Mouse (Mus musculus) intestine, embryonic 15.5 days (tissue): ENCODE results near the gene Ets1. TPM values are rescaled to one million over a fixed set of nuclear protein-coding genes. Genes with fewer than 3 reads are reported as not detected.

Source experiments
- ATAC-seq: fragments of 200-750 bp; cut with Nextera tagmentation; 2 replicates; pipeline ENCODE4 v1.8.0; 2017; ENCODE audit warnings: moderate TSS enrichment, moderate library complexity
- H3K27ac ChIP-seq: fragments of 300-500 bp; sonication (generic); 2 replicates; pipeline ENCODE4 v1.5.1; 2015; ENCODE audit warnings: mild to moderate bottlenecking, inconsistent platforms
- H3K27me3 ChIP-seq: fragments of 300-500 bp; sonication (generic); replicated peaks from 2 replicates; pipeline ENCODE4 v1.6.1; 2015; ENCODE audit warnings: inconsistent platforms
- H3K36me3 ChIP-seq: fragments of 300-500 bp; sonication (generic); 2 replicates; pipeline ENCODE4 v1.6.1; 2015; ENCODE audit warnings: inconsistent platforms
- H3K4me1 ChIP-seq: fragments of 300-500 bp; sonication (generic); replicated peaks from 2 replicates; pipeline ENCODE4 v1.6.1; 2015; ENCODE audit warnings: inconsistent platforms
- H3K4me2 ChIP-seq: fragments of 300-500 bp; sonication (generic); replicated peaks from 2 replicates; pipeline ENCODE4 v1.6.1; 2015; ENCODE audit warnings: mild to moderate bottlenecking, inconsistent platforms
- H3K4me3 ChIP-seq: fragments of 300-500 bp; sonication (generic); replicated peaks from 2 replicates; pipeline ENCODE4 v1.5.1; 2015; ENCODE audit warnings: inconsistent platforms
- H3K9ac ChIP-seq: fragments of 300-500 bp; sonication (generic); 2 replicates; pipeline ENCODE4 v1.6.1; 2015; ENCODE audit warnings: inconsistent platforms
- H3K9me3 ChIP-seq: fragments of 300-500 bp; sonication (generic); 2 replicates; pipeline ENCODE4 v1.6.1; 2016; ENCODE audit warnings: inconsistent platforms
- WGBS: fragments of 180-500 bp; shearing (Covaris S2); methylation state at CpG from one replicate; pipeline ENCODE4 v1.1.7; 2015; 5-methylcytosine and 5-hydroxymethylcytosine counted together
- polyA plus RNA-seq: library from polyadenylated mRNA; unstranded; fragments of >200 nt; fragmentation: Nextera tagmentation; extraction: Ambion mirVana; gene quantifications from 2 replicates; pipeline ENCODE4 v1.2.1, GENCODE M21; 2015

The Ets1 gene
- polyA plus RNA-seq, 1 experiment from 2014 or later = 43.0 TPM

DNA sequence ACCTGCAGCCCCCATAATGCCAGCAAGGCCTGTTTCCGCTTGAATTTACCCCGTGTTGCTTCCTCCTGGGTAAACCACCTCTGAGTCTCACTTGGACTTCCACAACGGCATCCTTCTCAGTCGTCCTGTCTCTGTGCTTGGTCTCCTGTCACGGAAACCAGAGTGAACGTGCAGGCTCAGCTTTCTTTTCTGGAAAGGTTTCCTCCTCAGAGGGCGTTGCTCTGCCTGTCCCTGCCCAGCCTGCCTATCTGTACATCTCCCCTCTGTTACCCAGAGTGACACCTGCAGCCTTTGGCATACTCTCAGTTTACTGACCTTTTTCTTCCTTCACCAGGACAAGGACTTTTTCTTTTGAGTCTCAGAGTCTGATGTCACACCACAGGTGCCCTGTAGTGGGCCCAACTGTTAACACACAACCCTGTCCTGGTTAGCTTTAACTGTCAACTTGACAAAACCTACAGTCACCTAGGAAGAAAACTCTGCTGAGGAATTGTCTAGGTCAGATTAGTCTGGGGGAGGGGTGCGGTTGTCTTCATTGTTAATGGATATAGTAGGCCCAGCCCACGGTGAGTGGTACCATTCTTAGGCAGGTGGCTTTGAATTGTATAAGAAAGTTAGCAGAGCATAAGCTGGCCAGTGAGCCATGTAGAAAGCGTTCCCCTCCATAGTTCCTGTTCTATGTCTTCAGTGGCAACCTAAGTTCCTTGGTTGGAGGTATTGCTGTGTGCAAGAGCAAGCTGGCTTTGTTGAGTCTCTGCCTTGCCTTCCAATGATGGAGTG, 27.0 kb upstream of the Ets1 start:
- Histone ChIP-seq H3K36me3 (no peaks in the 10 kb centered on the region), H3K4me2 (no peak overlapping the region), H3K9ac (no peak overlapping the region), H3K27ac (no peak overlapping the region), H3K9me3 (no peaks in the 10 kb centered on the region), H3K4me3 (no peak overlapping the region), H3K27me3 (no peaks in the 10 kb centered on the region), H3K4me1 (peaks cover 4% of the 10 kb centered on the region; the same call in 1 of the 2 replicates)
- 82% methylated on average over 10 of the region's 10 CpGs for WGBS
- no peak for ATAC-seq

DNA sequence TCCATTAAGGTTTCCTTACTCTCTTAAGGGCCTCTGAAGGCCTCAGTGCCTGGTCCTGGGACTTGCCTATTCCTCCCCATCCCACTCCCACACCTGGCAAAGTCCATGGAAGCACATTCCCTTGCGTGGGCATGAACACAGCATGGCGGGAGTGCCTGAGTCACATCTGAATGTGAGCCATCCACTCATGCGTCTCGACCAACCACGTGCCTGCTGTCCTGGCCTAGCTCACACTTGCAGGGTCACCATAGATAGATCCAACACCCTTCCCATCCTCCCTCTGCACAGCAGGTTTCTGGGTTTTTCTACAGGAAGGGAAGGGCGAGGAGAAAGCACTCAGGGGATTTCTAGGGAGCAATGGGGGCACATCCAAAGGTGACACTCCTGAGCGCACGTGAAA, 25.8 kb upstream of the Ets1 start:
- Histone ChIP-seq H3K4me1 (peaks cover 4% of the 10 kb centered on the region; the same call in 1 of the 2 replicates), H3K9ac (no peak overlapping the region), H3K27ac (no peak overlapping the region), H3K27me3 (no peaks in the 10 kb centered on the region), H3K36me3 (no peaks in the 10 kb centered on the region), H3K4me2 (no peak overlapping the region), H3K9me3 (no peaks in the 10 kb centered on the region), H3K4me3 (no peak overlapping the region)
- 88% methylated on average over 8 of the region's 8 CpGs for WGBS
- ATAC-seq = no peak

DNA sequence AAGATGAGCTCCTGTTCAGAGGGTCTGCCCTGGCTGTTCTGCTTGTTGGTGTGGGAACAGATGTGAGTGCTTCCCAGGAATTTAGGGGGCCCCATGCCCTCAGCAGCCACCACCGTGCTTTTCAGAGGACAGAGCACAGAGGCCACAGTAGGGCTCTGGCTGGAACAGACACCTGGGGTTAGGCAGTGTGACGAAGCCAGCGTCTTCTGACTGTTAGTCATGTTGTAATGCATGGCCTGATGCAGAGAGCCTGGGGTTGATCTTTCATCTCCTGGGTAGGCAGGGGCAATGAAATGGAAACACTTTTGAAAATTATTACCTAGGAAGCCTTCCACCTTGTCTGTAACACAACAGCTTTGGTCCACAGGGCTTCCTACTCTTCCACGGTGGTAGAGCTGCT, 25.4 kb upstream of the Ets1 start:
- H3K27ac ChIP-seq = no peak overlapping the region

DNA sequence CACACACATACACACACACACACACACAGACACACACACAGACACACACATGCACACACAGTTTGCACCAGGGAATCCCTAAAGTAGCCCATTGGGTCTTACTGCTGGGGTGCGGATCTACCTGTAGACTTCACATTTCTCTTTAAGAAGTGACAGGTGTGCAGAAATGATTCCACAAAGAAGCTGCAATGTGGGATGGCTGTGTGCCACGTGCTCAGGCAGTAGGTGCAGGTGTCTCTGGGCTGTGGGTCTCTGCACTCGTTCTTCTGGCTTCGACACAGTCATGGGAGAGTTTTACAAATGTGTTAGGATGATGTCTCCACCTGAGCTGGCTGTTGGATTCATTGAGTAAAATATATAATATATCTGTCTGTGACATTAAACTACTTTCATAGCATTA, 24.7 kb upstream of the Ets1 start:
- H3K9me3 ChIP-seq = no peaks in the 10 kb centered on the region
- no peaks in the 10 kb centered on the region for H3K36me3 ChIP-seq
- H3K4me3 ChIP-seq = no peak overlapping the region
- no peak for ATAC-seq
- no peak overlapping the region for H3K27ac ChIP-seq
- peaks cover 4% of the 10 kb centered on the region; the same call in 1 of the 2 replicates for H3K4me1 ChIP-seq
- no peaks in the 10 kb centered on the region for H3K27me3 ChIP-seq
- no peak overlapping the region for H3K9ac ChIP-seq
- 91% methylated on average over 4 of the region's 4 CpGs for WGBS
- H3K4me2 ChIP-seq = no peak overlapping the region

More for the DNA sequence above, 25.4 kb upstream of the Ets1 start:
- H3K4me3 ChIP-seq = no peak overlapping the region
- no peak overlapping the region for H3K9ac ChIP-seq
- ATAC-seq = no peak
- H3K27me3 ChIP-seq = no peaks in the 10 kb centered on the region
- H3K9me3 ChIP-seq = no peaks in the 10 kb centered on the region
- WGBS = 75% methylated on average over 4 of the region's 4 CpGs
- H3K36me3 ChIP-seq = no peaks in the 10 kb centered on the region
- peaks cover 4% of the 10 kb centered on the region; the same call in 1 of the 2 replicates for H3K4me1 ChIP-seq
- no peak overlapping the region for H3K4me2 ChIP-seq

DNA sequence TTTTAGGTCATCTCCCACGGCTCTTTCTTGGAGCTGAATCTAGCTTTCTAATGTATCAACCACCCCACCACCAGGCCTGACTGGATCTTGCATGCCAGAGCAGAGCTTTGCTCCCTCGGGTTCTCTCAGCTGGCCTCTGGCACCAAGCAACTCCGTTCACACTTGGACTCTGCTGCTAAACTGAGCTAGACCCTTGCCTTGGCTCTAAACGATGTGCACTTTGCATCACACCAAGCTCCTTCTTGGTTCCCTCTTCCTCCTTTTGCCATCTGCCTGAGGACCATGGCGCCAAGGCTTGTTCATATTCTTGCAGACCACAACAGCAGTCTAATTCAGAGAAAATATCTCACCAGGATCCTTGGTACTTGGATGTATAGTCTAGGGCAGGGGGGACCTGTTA, 23.6 kb upstream of the Ets1 start:
- 85% methylated on average over 5 of the region's 5 CpGs for WGBS
- Histone ChIP-seq H3K4me1 (peaks cover under 1% of the 10 kb centered on the region; the same call in 1 of the 2 replicates), H3K36me3 (no peaks in the 10 kb centered on the region), H3K9me3 (no peaks in the 10 kb centered on the region), H3K27me3 (no peaks in the 10 kb centered on the region), H3K4me3 (no peak overlapping the region), H3K9ac (no peak overlapping the region), H3K4me2 (no peak overlapping the region), H3K27ac (no peak overlapping the region)
- ATAC-seq = no peak

DNA sequence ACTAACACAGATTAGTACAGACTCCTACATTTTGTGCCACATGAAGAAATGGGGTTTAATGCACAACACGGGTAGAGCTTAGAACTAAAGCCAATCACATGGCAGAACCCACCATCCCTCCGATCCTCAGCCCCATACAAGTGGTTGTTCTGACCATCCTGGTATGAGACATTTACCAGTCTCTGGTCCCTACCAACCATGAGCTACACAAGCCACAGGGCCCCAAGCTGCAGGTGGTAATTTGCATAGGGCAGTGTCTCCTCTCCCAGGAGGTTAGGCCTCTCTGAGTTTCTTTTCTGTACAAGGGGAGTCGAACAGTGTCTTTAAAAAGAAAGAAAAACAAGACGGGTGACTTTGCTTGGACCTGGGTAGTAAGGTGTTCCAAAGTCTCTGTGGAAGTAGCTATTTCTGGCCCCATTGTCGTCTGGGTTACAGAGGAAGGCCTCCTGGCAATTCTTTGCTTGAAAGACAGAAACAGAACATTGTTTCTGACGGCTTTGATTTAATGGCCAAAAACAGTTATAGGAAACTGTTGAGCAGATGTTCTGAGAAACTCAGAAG, 23.1 kb upstream of the Ets1 start:
- Histone ChIP-seq H3K27ac (no peak overlapping the region), H3K27me3 (no peaks in the 10 kb centered on the region), H3K9me3 (no peaks in the 10 kb centered on the region), H3K9ac (no peak overlapping the region), H3K4me2 (no peak overlapping the region), H3K4me3 (no peak overlapping the region), H3K36me3 (no peaks in the 10 kb centered on the region), H3K4me1 (no peaks in the 10 kb centered on the region)
- 56% methylated on average over 6 of the region's 6 CpGs for WGBS
- ATAC-seq = no peak

DNA sequence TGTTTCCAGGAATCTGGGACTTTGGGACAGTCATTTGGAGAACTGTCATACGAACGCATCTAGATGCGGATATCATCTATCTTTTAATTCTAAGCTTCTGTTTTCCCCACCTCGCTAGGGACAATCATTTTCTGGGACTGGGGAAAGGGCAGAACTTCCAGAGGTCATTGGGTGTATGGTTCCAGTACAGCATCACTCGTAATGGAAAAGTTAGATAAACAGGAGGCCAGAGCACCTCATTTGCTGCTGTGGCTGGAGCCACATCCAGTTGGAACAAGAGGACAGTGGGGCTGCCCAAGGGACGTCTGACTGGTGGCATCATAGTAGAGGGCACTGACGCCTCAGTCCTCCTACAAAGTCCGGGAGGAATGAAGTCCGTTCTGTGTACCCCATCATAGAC, 21.8 kb upstream of the Ets1 start:
- H3K9me3 ChIP-seq = no peaks in the 10 kb centered on the region
- H3K27ac ChIP-seq = no peak overlapping the region
- ATAC-seq = no peak
- 88% methylated on average over 9 of the region's 9 CpGs for WGBS
- no peak overlapping the region for H3K4me3 ChIP-seq
- H3K4me2 ChIP-seq = no peak overlapping the region
- no peak overlapping the region for H3K9ac ChIP-seq
- no peaks in the 10 kb centered on the region for H3K4me1 ChIP-seq
- no peaks in the 10 kb centered on the region for H3K36me3 ChIP-seq
- H3K27me3 ChIP-seq = no peaks in the 10 kb centered on the region

DNA sequence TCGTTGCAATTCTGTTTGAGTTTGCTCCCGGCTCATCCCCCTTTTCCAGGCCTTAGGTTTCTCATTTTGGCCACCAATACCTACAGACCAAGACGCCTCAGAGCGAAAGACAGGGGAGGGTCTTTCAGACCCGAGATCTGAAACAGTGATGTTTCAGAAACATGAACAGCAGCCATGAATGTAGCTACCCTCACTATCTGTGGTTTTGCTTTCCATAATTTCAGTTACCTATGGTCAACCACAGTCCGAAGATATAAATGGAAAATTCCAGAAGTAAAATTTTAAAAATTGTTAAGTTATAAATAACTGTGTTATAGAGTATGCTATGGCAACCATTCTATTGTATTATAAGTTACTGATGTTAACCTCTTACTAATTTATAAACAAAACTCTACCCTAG, 20.6 kb upstream of the Ets1 start:
- Histone ChIP-seq H3K4me1 (no peaks in the 10 kb centered on the region), H3K36me3 (no peaks in the 10 kb centered on the region), H3K4me2 (no peak overlapping the region), H3K27me3 (no peaks in the 10 kb centered on the region), H3K9me3 (no peaks in the 10 kb centered on the region), H3K9ac (no peak overlapping the region), H3K4me3 (no peak overlapping the region), H3K27ac (no peak overlapping the region)
- ATAC-seq = no peak
- WGBS = 88% methylated on average over 6 of the region's 6 CpGs

DNA sequence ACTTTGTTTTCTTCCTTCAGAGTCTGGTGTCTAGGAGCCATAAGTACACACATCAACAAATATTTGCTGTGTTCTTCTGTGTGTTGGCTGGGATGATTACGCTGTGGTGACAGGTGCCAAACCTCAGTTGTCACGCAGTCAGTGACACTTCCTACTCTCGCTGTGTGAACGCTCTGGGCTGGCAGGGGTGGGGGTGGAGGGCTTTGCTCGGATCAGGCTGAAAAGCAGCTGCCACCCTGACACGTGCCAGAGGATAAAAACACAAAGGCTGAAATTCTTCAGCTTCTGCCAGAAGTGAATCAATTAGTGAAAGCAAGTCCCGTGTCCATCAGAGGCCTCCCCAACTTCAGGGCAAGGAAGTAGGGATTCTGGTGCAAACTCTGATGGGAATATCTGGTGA, 20.0 kb upstream of the Ets1 start:
- ATAC-seq = no peak
- no peaks in the 10 kb centered on the region for H3K27me3 ChIP-seq
- no peak overlapping the region for H3K4me2 ChIP-seq
- no peak overlapping the region for H3K9ac ChIP-seq
- no peaks in the 10 kb centered on the region for H3K9me3 ChIP-seq
- WGBS = 30% methylated on average over 7 of the region's 7 CpGs
- no peaks in the 10 kb centered on the region for H3K36me3 ChIP-seq
- no peak overlapping the region for H3K4me3 ChIP-seq
- no peaks in the 10 kb centered on the region for H3K4me1 ChIP-seq
- no peak overlapping the region for H3K27ac ChIP-seq

DNA sequence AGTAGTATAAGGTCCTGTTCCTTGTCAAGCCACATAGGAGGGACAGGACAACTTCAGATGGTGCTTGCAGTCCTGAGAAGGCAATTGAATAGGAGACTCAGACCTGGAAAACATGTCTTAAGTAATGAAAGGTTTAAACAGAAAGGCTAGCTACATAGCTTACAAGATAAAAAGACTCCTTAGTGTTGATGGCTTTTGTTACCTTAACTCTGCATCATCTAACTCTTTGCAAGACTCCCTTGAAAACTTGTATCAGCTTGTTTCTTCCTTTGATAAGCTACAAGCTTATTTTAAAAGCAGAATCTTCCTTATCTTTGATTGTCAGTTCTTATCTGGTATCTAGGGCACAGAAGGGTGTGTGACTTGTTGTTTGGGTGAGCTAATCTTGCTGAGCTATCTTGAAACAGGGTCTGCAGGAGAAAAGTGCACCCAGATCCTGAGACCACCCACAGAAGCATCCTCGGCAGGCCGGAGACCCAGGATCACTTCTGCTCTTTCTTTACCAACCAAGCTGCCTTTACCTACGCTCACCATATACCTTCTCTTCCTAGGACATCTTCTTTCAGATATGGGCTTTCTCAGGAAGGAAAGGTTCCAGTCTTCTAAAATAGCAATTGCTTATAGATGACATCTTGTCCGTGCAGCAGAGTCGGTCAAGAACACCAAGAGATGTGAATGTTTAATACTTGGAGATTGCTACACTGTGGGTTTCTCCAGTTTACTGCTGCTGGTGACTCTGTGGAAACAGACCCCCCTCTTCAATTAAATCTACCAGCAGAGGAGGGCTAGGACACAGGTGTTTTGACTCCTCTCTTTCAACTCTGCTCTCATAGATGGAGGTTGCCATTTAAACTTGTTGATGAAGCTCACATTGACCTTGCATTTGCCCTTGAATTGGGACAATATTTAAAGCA, 19.2 kb upstream of the Ets1 start:
- no peaks in the 10 kb centered on the region for H3K36me3 ChIP-seq
- no peaks in the 10 kb centered on the region for H3K27me3 ChIP-seq
- no peak overlapping the region for H3K4me3 ChIP-seq
- no peaks in the 10 kb centered on the region for H3K9me3 ChIP-seq
- H3K9ac ChIP-seq = no peak overlapping the region
- no peak overlapping the region for H3K27ac ChIP-seq
- 79% methylated on average over 5 of the region's 5 CpGs for WGBS
- ATAC-seq = no peak
- no peaks in the 10 kb centered on the region for H3K4me1 ChIP-seq
- H3K4me2 ChIP-seq = no peak overlapping the region

DNA sequence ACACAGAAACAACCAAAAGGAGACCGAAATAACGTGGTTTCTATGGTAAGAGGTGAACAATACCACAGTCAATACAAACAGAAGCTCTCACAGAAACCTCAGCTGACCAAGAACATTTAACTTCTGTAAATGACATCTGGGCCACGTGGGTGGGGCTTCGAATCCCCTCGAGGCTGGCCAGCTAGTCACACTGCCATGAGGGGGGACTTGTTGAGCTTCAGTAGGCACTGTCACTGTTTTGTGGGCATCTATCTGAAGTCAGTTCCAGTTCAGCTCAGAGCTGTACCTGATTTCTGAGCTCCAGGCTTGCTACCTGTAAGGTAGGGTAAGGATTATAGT, 18.6 kb upstream of the Ets1 start:
- H3K36me3 ChIP-seq = no peaks in the 10 kb centered on the region
- no peak overlapping the region for H3K4me3 ChIP-seq
- ATAC-seq = no peak
- H3K9ac ChIP-seq = no peak overlapping the region
- H3K27ac ChIP-seq = no peak overlapping the region
- no peaks in the 10 kb centered on the region for H3K9me3 ChIP-seq
- no peaks in the 10 kb centered on the region for H3K27me3 ChIP-seq
- H3K4me2 ChIP-seq = no peak overlapping the region
- WGBS = 60% methylated on average over 5 of the region's 5 CpGs
- no peaks in the 10 kb centered on the region for H3K4me1 ChIP-seq

DNA sequence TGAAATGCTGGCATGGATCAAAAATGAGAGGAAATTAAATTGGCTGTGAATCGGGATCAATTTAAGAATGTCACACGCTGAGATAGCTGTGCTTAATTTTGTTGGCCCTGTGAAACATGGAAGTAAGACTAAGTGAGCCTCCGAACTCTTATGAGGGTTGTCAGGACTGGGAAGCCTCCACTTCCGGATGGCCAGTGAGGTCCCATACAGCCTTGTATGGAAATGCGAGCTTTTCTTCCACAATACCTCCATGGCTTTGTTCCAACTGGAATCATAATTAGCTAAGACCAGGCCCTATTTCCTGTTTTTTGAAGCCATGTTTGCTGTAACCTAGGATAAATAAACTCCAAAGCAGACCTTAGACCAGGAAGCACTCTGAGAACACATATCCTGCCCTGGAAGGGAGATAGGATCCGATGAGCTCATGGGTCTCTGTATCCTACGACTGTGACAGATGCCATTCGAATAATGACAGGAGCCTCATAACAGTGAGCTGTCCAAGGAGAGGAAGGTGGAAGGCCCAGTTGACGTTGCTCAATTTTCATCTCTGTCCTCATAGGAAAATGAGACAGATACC, 17.4 kb upstream of the Ets1 start:
- no peaks in the 10 kb centered on the region for H3K27me3 ChIP-seq
- whole genome bisulfite sequencing = 81% methylated on average over 9 of the region's 9 CpGs
- H3K27ac ChIP-seq = no peak overlapping the region
- no peak overlapping the region for H3K9ac ChIP-seq
- H3K4me1 ChIP-seq = no peaks in the 10 kb centered on the region
- no peaks in the 10 kb centered on the region for H3K36me3 ChIP-seq
- no peak overlapping the region for H3K4me2 ChIP-seq
- ATAC-seq = no peak
- no peaks in the 10 kb centered on the region for H3K9me3 ChIP-seq
- H3K4me3 ChIP-seq = no peak overlapping the region
